Mouse (Mus musculus): Measurements from ENCODE around the gene Pla2g12b. TPM values are rescaled to one million over a fixed set of nuclear protein-coding genes. Genes with fewer than 3 reads are reported as not detected.

The Pla2g12b gene
- polyA plus RNA-seq, 1 experiment from 2014 or later = not detected

GRCm38 (mm10) chr10:59444635-59445034 is 41.2 kb downstream of the Pla2g12b start:
- no peaks in the 10 kb centered on the region for H3K9me3 ChIP-seq
- no peak overlapping the region for H3K4me3 ChIP-seq
- no peak for DNase-seq (ENCODE audit: low spot score)
- H3K27ac ChIP-seq (replicated peaks) = no peak overlapping the region
- no peaks in the 10 kb centered on the region for H3K27me3 ChIP-seq (replicated peaks; ENCODE audit: low read depth, poor library complexity, severe bottlenecking)
- 52% methylated on average over 8 of the region's 8 CpGs for WGBS
- H3K36me3 ChIP-seq (replicated peaks) = no peaks in the 10 kb centered on the region
- H3K4me1 ChIP-seq = peaks cover 26% of the 10 kb centered on the region

DNA sequence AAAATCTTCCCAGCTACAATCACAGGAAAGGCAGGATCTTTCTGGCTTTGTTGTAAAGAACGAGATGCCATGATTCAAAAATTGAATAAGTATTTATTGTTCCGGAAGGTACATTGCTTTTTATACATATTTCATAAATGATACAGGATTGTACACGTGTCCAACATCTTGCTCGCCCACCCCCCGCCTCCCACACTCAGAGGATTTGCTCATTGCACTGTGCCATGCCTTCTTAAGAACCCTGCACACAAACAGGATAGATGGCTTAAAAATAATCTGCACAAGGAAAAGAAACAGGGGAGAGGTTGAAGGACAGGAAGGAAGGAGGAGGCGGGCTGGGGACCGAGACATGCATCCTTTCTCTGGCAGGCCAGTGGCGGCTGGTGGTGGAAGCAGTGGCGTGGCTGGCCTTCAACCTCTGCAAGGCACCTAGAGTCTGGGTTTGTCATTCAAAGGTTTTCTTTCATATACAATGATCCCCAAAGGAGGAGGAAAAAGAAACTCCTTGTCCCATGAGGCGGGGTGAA is 43.5 kb downstream of the Pla2g12b start:
- 78% methylated on average over 10 of the region's 10 CpGs for WGBS
- H3K27me3 ChIP-seq (replicated peaks; ENCODE audit: low read depth, poor library complexity, severe bottlenecking) = no peaks in the 10 kb centered on the region
- no peaks in the 10 kb centered on the region for H3K36me3 ChIP-seq (replicated peaks)
- DNase-seq (ENCODE audit: low spot score) = no peak
- no peaks in the 10 kb centered on the region for H3K9me3 ChIP-seq
- H3K27ac ChIP-seq (replicated peaks) = no peak overlapping the region
- H3K4me3 ChIP-seq = no peak overlapping the region
- peaks cover 26% of the 10 kb centered on the region for H3K4me1 ChIP-seq

- WGBS = 74% methylated on average over 9 of the region's 9 CpGs
- H3K9me3 ChIP-seq = no peaks in the 10 kb centered on the region
- DNase-seq (ENCODE audit: low spot score) = no peak
- no peak overlapping the region for H3K4me3 ChIP-seq
- H3K36me3 ChIP-seq (replicated peaks) = no peaks in the 10 kb centered on the region
- H3K27me3 ChIP-seq (replicated peaks; ENCODE audit: low read depth, poor library complexity, severe bottlenecking) = no peaks in the 10 kb centered on the region
- no peak overlapping the region for H3K27ac ChIP-seq (replicated peaks)
- peaks cover 26% of the 10 kb centered on the region for H3K4me1 ChIP-seq
Measured at GRCm38 (mm10) chr10:59447546-59447945, 44.1 kb downstream of the Pla2g12b start.

GRCm38 (mm10) chr10:59451839-59452238 is 48.4 kb downstream of the Pla2g12b start:
- 56% methylated on average over 5 of the region's 5 CpGs for WGBS
- H3K9me3 ChIP-seq = no peaks in the 10 kb centered on the region
- no peak overlapping the region for H3K4me3 ChIP-seq
- no peak for DNase-seq (ENCODE audit: low spot score)
- H3K36me3 ChIP-seq (replicated peaks) = no peaks in the 10 kb centered on the region
- no peak overlapping the region for H3K27ac ChIP-seq (replicated peaks)
- H3K27me3 ChIP-seq (replicated peaks; ENCODE audit: low read depth, poor library complexity, severe bottlenecking) = no peaks in the 10 kb centered on the region
- H3K4me1 ChIP-seq = peaks cover 9% of the 10 kb centered on the region

GRCm38 (mm10) chr10:59454631-59455030 is 51.2 kb downstream of the Pla2g12b start:
- no peak for DNase-seq (ENCODE audit: low spot score)
- Histone ChIP-seq H3K36me3 (replicated peaks) (no peaks in the 10 kb centered on the region; the same call in 1 of the 2 replicates), H3K4me1 (peaks cover 7% of the 10 kb centered on the region), H3K27me3 (replicated peaks; ENCODE audit: low read depth, poor library complexity, severe bottlenecking) (no peaks in the 10 kb centered on the region), H3K4me3 (no peak overlapping the region), H3K27ac (replicated peaks) (no peak overlapping the region), H3K9me3 (no peaks in the 10 kb centered on the region)
- 94% methylated on average over 15 of the region's 15 CpGs for WGBS

- no peaks in the 10 kb centered on the region; the same call in 1 of the 2 replicates for H3K36me3 ChIP-seq (replicated peaks)
- WGBS = 91% methylated on average over 12 of the region's 12 CpGs
- H3K4me3 ChIP-seq = no peak overlapping the region
- no peak for DNase-seq (ENCODE audit: low spot score)
- no peaks in the 10 kb centered on the region for H3K9me3 ChIP-seq
- no peak overlapping the region for H3K27ac ChIP-seq (replicated peaks)
- H3K4me1 ChIP-seq = no peaks in the 10 kb centered on the region
- H3K27me3 ChIP-seq (replicated peaks; ENCODE audit: low read depth, poor library complexity, severe bottlenecking) = no peaks in the 10 kb centered on the region
Measured at GRCm38 (mm10) chr10:59459767-59460166, 56.3 kb downstream of the Pla2g12b start.

DNA sequence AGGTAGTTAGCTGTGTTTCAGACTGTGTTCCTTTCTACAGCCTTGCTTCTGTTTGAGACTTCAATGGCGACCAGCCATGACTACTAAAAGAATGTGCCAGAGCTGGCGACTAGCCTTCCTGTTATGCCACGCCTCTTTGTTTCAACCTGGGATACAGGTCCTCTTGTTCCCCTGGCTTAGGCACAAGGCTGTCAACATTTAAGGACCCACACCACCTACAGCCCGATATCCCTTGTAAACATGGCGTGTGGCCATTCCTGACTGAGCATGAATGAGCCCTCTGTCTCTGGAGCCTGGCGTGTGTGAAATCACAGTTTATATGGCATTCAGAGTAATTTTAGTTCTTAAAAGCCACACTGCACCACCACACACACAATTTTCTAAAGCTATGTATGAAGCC is 58.8 kb downstream of the Pla2g12b start:
- no peaks in the 10 kb centered on the region for H3K27me3 ChIP-seq (replicated peaks; ENCODE audit: low read depth, poor library complexity, severe bottlenecking)
- WGBS = 85% methylated on average over 6 of the region's 6 CpGs
- DNase-seq (ENCODE audit: low spot score) = no peak
- H3K4me1 ChIP-seq = peaks cover 16% of the 10 kb centered on the region
- H3K36me3 ChIP-seq (replicated peaks) = no peaks in the 10 kb centered on the region; the same call in 1 of the 2 replicates
- no peak overlapping the region for H3K4me3 ChIP-seq
- no peaks in the 10 kb centered on the region for H3K9me3 ChIP-seq
- H3K27ac ChIP-seq (replicated peaks) = no peak overlapping the region

DNA sequence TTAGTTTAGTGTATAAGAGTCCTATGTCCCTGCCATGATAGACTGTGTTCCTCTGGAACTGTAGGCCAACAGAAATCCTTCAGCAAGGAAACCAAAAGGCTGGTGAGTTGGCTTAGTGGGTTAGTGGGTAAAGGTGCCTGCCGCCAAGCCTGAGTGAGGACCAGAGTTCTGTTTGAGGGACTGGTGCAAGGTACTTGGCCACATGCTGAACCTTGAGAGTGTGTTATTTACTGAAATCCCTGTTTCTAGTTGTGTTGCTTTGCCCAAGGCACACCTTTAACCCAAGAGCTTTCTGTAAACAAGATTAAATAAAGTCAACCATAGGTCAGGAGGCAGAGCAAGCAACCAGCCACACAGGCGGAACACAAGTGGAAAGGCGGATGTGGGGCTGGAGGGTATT is 62.1 kb downstream of the Pla2g12b start:
- Histone ChIP-seq H3K4me1 (peaks cover 18% of the 10 kb centered on the region), H3K4me3 (no peak overlapping the region), H3K27me3 (replicated peaks; ENCODE audit: low read depth, poor library complexity, severe bottlenecking) (no peaks in the 10 kb centered on the region), H3K9me3 (no peaks in the 10 kb centered on the region), H3K36me3 (replicated peaks) (no peaks in the 10 kb centered on the region), H3K27ac (replicated peaks) (no peak overlapping the region)
- DNase-seq (ENCODE audit: low spot score) = no peak
- WGBS = 60% methylated on average over 3 of the region's 3 CpGs

DNA sequence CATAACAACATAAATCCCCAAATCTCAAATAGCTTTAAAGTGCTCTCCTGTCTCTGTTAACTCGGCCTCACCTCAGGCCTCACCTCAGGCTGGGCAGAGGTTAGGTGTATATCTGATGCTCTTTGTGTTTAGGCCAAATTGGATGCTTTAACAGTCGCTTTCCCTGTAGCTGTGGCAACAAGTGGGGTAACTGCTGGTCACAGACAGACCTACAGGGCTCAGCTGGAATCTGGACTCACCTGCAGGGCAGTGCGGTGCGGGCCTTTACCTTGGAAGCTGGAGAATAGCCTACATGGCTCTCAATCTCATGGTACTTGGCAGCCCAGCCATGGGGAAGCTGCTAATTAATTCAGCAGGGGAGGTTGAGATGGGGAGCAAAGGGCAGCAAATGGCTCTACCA is 63.2 kb downstream of the Pla2g12b start:
- Histone ChIP-seq H3K27me3 (replicated peaks; ENCODE audit: low read depth, poor library complexity, severe bottlenecking) (no peaks in the 10 kb centered on the region), H3K4me3 (no peak overlapping the region), H3K36me3 (replicated peaks) (no peaks in the 10 kb centered on the region), H3K4me1 (peaks cover 23% of the 10 kb centered on the region), H3K27ac (replicated peaks) (peak overlapping the region; percentile 48), H3K9me3 (no peaks in the 10 kb centered on the region)
- DNase-seq (ENCODE audit: low spot score) = no peak
- 66% methylated on average over 4 of the region's 4 CpGs for WGBS

DNA sequence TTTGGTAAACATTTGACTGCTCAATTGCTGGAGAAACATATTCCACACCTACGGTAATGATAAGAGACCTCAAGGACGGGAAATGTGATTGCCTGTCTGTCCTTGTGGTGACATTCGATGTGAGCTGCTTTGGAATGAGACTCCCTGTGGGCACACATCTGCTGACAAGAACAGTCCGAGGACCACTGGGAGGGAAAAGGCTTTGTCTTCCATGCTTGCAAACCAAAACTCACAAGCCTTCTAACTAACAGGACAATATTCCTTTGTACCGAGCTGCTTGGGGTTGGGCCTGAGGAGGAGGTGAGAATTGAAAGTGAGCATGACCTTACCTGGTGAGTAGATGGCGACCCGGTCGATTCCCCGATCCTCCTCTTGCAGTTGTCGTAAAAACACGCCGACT is 63.8 kb downstream of the Pla2g12b start:
- WGBS = 87% methylated on average over 12 of the region's 12 CpGs
- no peaks in the 10 kb centered on the region for H3K27me3 ChIP-seq (replicated peaks; ENCODE audit: low read depth, poor library complexity, severe bottlenecking)
- no peak overlapping the region for H3K27ac ChIP-seq (replicated peaks)
- peaks cover 23% of the 10 kb centered on the region for H3K4me1 ChIP-seq
- DNase-seq (ENCODE audit: low spot score) = no peak
- H3K36me3 ChIP-seq (replicated peaks) = no peaks in the 10 kb centered on the region
- H3K9me3 ChIP-seq = no peaks in the 10 kb centered on the region
- H3K4me3 ChIP-seq = no peak overlapping the region

- no peak overlapping the region for H3K4me3 ChIP-seq
- DNase-seq (ENCODE audit: low spot score) = no peak
- 70% methylated on average over 5 of the region's 5 CpGs for WGBS
- no peaks in the 10 kb centered on the region for H3K27me3 ChIP-seq (replicated peaks; ENCODE audit: low read depth, poor library complexity, severe bottlenecking)
- H3K9me3 ChIP-seq = no peaks in the 10 kb centered on the region
- H3K36me3 ChIP-seq (replicated peaks) = no peaks in the 10 kb centered on the region
- H3K4me1 ChIP-seq = peaks cover 22% of the 10 kb centered on the region
- H3K27ac ChIP-seq (replicated peaks) = 0 out of 2 replicates have a peak overlapping the region, but pooled peaks have one; percentile 10
Measured at GRCm38 (mm10) chr10:59470451-59470850, 67.0 kb downstream of the Pla2g12b start.

Data from embryonic facial prominence, embryonic 10.5 days (tissue).